Mouse (Mus musculus): Measurements from ENCODE around the gene Plekhs1.
"Not testable (repeated sequence)": the region's sequence is repeated elsewhere in the genome, so short reads cannot be mapped to it uniquely, and the experiment has no call there.

The Plekhs1 gene

DNA sequence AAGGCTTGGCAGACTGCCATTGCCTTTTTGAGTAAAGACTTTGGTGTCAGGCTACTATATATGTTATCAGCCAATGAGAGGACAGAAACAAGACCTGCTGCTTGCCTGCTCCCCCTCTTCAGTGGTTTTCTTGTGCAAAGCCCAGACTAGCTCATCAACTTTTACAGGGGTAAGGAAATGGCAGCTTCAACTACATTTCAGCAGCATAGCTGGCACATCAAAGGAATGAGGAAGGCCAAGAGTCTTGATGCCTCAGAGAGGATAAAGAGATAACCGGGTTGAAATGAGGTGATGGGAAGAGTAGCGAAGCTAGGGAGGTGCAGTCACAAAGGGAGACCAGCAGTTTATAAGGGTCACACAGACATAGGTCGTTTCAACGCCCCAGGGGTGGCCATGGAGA is 3.9 kb upstream of the Plekhs1 start:
- no peak for DNase-seq (ENCODE audit: low spot score in 2 of 2)

DNA sequence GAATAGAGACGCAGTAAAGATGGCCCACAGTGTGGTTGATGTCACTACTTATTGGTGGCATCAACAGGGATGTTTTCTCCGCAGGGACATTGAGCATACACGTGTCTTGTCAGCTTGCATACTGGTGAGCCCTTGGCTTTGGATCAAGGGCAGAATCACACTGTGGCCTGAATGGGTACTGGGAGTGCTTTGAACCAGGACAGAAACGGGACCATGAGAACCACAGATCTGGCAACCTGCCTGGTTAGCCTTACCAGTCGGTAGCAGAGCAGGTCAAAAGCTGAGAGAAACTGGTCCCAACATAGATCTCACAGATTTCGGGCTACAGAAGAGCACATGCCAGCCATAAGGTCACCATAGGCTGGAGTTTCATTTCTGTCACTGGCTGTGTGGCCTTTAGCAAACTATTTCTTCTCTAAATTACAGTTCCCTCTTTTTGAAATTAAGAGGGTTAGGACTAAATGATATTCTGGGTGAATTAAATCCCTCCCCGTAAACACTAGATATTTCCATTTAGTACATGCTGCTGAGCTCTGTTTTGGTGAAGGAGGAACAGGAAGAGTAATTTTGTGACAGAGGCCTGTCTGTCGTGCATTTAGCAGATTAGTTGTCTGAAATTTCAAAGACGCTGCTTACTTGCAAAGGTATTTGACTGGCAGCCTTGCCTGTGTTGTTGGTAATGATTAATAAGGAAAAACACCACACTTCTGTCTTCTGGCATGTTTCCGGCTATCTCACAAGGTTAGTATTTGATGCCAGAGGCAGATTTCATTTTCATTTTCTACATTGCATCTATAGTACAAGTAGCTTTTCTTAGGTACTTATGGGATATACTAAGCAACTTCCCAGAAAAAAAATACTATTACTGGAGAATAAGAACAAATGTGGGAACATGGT is 2.0 kb upstream of the Plekhs1 start:
- DNase-seq (ENCODE audit: low spot score in 2 of 2) = no peak

DNA sequence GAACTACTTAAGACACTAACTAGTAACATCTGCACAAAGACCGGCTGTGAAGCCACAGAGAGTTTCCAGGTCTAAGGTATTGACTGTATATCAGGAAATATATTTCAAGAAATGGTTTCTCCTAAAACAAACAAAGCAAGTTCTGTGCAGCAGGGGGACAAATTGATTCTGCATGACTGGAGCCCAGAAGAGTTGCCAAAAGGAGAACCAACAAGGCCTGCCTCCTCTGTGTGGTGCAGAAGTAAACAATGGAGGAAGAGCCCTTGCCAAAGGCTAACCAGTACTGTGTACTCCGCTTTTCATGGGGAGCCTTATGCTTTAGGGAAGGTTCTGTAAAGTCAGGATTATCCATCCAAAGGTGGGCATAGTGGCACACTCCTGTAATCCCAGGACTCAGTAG is 1.2 kb upstream of the Plekhs1 start:
- DNase-seq (ENCODE audit: low spot score in 2 of 2) = no peak

DNA sequence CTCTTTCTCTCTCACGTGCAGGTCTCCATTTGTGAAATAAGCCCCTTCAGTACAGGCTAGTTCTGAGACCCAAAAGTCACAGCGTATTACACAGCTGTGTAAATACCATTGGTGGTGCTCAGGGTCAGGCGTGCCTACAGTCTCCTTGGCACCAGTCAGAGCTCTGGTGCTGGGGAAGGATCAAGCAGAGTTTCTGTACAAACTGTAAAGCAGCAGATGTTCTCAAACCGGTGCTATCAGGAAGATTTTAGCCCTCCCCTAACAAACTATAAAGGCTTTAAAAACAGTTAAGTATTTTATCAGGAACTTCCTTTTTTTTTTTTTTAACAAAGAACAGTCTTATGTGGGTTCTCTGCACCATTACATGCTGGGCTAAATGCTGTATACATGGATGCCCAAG is 1.3 kb downstream of the Plekhs1 start:
- DNase-seq (ENCODE audit: low spot score in 2 of 2) = no peak

DNA sequence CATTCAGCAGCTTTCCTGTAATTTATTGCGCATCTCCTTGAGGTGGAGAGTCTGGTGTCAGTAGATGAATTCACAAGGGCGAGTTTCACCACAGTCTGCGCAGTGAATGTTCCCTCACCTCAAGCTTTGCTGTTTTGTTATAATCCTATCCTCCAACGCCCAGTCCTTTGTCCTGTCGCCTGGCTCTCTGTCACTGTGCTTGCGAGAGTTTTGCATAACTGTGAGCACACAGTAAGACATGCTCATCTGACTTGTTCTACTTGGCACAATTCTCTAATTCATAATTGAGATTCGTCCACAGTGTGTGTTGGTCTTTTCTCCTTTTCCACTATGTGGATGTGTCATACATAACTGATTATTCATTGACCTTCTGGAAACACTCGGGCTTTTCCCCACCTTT is 5.0 kb downstream of the Plekhs1 start:
- no peak for DNase-seq (ENCODE audit: low spot score in 2 of 2)

DNA sequence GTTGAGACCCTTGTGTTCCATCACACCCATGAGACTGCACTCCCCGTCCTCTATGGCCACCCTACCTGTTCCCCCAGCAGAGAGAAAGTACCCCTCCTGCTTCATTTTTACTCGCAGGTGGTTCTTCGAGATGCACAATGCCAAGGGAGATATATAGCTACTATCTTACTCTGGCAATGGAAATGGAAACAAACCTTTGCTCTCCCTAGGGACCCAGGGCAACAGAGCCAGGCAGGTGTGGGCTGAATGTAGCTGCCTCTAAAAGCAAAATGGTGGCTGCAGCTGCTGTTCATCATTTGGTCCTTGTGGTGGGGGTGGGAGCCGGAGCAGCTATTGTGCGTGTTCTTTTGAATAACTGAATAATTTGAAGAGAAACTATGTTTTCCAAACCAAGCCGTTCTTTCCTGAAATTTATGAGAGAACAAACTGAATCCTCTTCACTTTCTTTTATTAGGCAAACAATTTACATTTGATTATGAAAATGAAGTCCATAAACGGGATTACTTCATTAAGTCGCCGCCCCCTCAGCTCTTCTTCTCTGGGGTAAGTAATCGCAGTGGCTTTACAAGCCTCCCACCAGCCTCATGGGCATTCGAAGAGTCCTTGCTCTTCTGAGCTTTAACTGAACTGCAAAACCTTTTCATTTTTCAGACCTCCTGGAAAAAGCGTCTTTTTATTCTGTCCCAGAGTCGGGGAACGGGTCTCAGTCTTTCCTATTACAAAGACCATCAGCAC is 9.0 kb downstream of the Plekhs1 start:
- DNase-seq (ENCODE audit: low spot score in 2 of 2) = no peak

DNA sequence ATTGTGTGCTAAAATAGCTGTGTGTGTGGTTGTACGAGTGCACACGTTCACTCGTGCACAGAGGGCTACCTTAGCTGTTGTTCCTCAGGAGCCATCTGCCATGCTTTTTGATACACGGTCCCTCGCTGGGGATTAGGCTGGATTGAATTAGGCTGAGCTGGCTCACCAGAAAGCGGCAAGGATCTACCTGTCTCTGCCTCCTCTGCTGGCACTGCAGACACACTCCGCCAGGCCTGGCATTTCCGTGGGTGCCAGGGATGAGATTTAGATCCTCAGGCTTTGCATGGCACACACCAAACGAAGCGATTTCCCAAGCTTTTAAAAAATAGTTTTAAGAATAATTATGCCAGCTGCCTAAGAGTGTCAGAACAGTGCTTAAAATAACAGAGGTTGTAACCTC is 10.5 kb downstream of the Plekhs1 start:
- DNase-seq (ENCODE audit: low spot score in 2 of 2) = no peak

DNA sequence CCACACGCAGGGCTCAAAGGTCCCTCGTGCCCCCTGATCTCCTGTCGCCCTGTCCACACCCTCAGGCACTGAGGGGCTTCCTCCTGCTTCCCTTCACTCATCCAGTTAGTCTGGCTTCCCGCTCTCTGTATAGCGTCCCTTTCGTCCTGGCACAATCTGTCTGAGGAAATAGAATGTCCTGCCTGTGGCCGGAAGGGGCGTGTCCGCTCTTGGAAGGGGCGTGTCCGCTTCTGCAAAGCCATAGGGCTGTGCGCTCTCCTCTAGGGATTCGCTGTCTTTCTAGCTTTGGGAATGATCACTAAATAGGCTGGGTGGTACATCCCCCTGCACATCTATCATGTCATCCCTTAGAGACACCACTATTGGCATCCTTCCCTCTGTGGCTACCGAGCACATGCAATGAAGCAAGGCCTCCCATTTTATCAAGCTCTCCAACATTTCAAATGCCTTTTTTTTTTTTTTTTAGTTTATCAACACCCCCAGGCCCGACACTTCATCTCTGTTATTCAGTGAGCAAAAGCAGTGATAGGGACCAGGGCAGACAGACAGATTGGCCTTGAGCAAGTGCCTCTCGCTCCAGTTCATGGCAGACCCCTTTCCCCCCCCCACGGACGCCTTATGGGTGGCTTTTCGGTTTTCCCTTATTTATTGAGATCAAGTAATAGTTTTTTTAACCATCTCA is 13.6 kb downstream of the Plekhs1 start:
- no peak for DNase-seq (ENCODE audit: low spot score in 2 of 2)

DNA sequence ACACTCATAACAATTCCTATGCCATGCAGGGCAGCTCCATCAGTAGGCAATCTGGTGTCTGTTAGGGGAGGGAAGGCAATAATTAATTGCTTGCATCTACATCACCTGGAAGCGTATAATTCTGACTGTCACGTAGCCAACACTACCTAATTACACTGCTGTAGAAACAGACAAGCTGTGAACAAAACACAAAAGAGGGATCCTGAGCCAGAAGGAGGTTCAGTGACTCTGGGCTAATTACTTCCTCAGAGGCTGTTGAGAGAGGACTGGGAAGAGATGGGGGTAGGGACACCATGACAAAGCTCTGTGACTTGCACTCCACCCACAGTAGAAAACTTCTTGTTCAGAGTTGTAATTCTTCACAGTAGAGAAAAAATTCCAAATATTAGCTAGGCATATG is 15.1 kb downstream of the Plekhs1 start:
- DNase-seq (ENCODE audit: low spot score in 2 of 2) = no peak

DNA sequence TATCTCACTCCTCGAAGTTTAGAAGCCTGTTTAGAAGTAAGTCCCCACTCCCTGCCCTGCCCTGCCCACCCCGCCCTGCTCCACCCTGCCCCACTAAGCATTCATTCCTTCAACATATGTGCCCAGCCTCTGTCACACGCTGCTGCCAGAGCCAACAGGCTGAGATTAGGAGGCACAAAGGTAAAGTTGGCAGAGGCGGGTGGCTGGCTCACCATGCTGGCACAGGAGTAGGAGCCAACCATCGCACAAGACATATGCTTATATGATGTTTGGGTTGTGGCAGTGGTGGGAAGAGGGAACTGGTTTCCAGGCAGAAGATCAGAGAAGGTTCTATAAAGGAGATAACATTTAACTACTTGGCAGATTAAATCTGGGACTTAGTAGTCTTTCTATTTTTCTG is 15.8 kb downstream of the Plekhs1 start:
- no peak for DNase-seq (ENCODE audit: low spot score in 2 of 2)

DNA sequence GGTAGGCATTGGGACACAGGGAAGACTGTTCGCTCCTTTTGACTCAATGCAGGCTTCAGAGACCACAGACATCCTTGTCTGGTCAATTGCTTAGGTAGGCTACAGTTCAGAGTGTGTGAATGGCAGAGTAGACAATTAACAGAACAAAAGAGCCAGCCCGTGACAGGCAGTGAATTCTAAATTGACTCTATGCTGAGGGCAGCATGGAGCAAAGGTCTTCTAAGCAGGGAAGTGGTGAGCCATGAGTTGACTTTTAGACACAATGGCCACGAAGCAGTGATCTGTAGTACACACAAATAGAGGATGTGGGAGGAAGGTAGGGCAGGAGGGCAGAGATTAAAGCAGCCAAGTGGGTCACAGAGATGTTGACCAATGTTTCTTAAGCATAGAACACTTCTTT is 16.4 kb downstream of the Plekhs1 start:
- DNase-seq (ENCODE audit: low spot score in 2 of 2) = no peak

DNA sequence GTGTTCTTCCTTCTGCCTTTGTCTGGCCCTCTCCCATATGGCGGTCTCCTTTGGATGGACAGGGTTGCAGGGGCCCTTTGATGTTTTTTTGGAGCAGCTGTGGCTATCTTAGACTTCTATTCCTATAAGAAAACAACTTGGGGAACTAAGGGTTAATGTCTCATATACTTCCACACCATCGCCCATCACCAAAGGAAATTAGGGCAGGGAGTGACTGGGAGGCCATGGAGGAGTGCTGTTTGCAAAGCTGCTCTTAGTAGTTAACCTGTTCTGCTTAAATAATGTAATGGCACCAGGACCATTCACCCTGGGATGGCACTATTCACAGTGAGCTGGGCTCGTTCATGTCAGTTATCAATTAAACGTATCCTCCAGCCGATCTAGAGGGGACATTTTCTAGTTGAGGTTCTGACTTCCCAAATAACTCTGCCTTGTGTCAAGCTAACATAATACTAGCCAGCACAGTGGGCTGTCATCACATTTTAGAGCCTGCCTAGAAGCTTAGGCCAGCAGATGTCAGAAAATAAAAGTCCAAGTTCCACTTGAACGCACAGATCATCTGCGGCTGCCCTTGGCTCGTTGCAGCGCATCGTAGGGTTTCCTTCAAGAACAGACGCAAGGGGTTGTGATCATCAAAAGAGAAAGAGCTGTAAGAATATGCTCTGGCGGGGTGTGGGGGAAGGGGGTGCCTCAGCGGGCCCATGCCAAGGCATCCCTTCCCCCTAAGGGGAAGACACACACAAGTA is 23.4 kb downstream of the Plekhs1 start:
- no peak for DNase-seq (ENCODE audit: low spot score in 2 of 2)

DNA sequence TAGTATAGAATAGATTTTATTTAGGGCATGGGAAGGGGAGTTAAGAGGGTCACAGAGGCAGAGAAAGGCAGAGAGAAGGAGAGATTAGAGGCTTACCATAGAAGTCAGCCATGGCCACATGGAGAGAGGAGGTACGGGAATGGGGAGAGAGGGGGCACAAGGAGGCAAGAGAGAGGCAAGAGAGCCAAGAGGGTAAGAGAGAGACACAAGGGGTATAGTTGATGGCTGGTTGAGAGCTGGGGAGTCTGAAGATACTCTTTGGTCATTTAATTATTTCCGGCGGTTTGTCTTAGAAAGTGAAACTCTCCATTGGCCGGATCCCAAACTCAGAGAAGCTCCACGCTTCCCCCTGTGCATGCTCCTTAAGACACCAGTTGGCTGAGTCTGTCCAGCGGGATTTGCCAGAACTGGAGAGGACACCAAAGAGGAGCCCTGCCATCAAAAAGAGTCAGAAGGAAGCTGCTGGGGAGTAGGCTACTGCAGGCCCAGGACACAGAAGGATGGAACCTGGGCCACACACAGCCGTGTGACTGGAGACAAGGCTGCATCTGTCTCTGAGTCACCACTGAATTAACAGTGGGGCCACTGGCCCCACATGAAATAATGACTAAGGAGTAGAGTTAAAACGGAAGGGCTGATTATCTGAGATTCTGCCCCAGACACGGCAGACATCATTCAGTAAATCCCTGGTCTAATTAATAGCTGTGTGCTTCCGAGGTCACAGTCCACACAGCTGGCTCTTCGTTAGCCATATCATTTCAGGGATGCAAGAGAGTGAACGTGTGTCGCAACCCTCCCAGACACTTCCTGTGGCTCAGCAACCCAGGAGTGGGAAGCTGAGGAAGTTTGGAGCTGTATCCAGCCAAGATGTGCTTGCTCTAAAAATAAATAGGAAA is 24.2 kb downstream of the Plekhs1 start:
- DNase-seq (ENCODE audit: low spot score in 2 of 2) = no peak

DNA sequence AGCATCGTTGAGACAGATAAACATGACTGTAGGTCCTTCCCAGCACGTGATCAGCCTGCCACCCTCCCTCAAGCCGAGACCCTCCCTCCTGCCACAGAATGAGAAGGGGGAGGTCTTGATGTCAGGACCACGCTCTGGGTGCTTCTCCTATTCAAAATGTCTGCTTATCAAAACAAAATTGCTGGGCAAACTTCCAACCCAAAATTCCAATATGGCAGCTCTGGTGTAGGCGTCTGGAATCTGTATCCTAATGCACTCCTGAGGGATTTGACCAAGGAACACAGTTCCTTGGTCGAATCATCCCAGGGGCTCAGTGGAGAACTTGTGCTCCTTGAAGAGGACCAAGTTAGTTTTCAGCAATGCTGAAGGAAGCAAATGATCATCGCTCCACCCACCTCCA is 25.5 kb downstream of the Plekhs1 start:
- DNase-seq (ENCODE audit: low spot score in 2 of 2) = no peak

DNA sequence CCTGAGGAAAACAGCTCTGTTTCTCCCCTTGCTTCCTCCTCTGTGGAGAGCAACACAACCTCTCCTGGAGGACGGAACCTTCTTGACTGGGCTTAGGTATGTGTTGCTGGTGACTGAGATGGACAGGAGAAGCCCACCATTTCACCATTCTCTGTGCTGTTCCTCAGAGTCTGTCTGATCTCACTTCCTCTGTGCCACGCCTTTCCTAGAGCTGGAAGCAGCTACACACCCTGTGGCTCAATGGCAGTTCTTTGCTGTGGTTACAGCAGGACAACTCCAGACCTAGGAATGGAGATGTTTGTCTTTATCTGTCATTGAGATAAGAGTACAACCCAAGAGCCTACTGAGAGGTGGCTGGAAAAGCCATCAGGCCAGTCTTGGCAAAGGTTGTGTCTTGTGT is 25.9 kb downstream of the Plekhs1 start:
- no peak for DNase-seq (ENCODE audit: low spot score in 2 of 2)

DNA sequence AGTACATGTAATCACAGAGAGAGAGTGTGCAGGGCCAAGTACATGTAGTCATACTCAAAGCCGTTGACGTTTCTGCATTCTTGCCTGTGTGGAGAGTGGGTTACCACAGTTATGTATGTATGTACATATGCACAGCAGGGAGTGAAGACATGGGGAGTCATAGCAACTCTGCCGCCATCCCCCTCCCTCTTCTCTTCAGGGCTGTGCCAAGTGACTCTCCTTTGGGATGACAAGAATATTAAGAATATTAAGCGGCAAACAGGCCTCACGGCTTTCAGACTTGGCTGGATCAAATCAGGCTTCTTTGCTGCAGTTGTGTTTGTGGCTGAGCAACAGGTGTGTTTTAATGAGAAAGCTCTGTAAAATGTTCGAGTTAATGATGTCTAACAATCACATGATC is 28.2 kb downstream of the Plekhs1 start:
- no peak for DNase-seq (ENCODE audit: low spot score in 2 of 2)

DNA sequence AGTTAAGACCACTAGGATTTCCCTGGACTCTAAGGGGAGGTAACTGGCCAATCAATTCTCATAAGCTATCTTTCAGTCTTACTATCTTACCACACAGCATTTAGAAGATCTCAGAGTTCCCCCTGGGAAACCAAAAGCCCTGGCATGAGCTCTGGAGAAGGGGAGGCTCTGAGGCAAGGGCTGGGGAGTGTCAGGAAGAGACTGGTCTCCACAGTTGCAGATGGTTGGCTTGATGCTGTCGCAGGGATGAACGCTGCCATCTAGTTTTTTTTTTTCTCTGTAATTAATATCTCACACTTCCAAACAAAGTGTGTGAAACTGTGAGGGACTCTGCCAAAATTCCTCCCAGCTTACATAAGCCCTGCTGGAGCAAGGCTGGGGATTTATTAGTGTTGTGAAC is 32.7 kb downstream of the Plekhs1 start:
- DNase-seq (ENCODE audit: low spot score in 2 of 2) = not testable (repeated sequence)

DNA sequence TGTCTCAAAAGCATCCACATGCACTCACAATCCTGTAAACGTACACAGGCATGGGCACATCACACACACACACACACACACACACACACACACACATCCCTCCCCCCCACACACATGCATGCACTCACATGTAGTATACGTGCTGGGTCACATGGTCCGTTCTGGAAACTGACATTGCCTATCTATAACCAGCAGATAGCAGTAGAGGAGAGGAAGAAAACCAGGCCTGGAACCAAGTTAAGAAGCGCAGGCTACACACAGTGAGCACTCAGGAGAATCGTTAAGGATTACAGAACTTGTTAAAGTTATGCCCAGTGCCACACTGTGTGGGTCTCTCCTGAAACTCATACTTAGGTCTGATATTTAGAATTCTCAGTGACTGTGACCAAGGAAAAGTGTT is 41.6 kb downstream of the Plekhs1 start:
- not testable (repeated sequence) for DNase-seq (ENCODE audit: low spot score in 2 of 2)

DNA sequence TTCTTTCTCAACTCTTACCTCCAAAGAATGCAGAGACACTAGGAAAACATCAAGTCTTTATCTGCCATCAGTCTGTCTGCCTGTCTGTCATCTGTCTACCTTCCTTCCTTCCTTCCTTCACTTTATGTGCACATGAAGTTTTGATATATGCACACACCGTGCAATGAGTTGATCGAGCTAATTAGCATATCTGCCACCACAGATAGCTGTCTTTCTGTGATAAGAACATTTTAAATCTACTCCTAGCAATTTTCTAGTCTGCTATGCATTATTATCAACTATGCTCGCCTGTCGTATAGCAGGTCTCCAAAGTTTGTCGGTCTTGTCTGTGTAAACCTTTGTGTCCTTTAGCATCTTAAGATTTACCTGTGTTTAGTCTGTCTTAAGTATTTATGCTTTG is 42.1 kb downstream of the Plekhs1 start:
- DNase-seq (ENCODE audit: low spot score in 2 of 2) = not testable (repeated sequence)

DNA sequence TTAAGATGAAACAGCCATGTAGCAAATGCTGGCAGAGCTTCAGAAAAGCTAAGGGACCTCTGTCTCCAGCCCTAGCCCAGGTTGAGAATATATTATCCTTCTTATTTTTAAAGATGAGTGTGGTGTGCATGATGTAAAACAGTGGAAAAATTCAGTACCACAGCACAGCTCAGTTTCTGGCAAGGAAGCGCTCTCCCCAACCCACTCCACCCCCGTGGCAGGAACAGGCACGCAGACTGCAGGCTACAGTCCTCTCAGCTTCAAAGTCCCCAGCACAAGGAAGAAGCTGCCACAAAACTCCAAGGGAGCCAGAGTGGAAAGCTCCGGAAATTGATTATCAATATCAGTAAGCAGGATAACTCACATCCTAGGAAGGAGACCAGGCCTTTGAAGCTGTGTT is 49.8 kb downstream of the Plekhs1 start:
- not testable (repeated sequence) for DNase-seq (ENCODE audit: low spot score in 2 of 2)

DNA sequence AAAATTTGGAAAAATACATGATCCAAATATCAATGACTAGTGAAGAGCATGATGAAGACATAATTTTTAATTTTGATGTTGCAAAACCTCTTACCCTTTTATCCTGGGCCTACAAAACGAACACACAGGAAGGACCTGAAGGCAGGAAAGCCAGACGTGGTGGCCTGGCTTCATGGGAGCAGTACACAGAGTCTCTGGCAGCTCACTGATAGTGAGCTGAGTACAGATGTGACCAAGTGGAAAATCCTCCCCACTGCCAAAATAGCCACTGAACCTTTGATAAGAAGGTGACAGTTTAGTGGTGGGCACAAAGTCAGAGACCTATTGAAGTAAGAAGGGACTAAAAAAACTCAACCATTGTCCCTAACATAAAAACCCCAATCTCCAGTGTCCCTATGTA is 52.1 kb downstream of the Plekhs1 start:
- DNase-seq (ENCODE audit: low spot score in 2 of 2) = not testable (repeated sequence)

Data from thymus, postnatal 10 days (tissue).